Mouse (Mus musculus): ENCODE measurements around the gene Sipa1l1.

DNA sequence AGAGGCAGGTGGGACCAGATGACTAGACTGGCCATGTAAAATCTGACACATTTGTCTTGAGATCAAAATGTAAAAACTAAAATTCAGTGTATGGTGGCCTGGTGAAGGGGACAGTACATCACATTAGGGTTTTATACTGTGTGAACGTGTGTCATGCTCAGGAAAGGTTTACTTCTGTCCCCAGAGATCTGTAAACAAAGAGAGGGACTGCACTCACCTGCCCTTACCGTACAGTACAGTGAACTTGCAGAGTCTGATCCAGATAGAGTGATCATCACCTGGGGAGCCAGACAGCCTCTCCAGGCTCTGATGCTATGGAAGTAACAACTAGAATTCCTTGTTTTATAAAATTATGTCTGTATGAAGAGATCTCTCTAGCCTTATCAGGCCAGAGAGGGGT, 184.5 kb downstream of the Sipa1l1 start:
- no peak for TF ChIP-seq EP300 (IDR thresholded peaks at IDR 0.05; ENCODE audit: low read depth)
- no peak for TF ChIP-seq CTCF (IDR thresholded peaks at IDR 0.05; ENCODE audit: low read depth)
